Mouse (Mus musculus) 416B (cell line): ENCODE measurements at regions not wholly inside any gene's neighbourhood (a gene's known extent, or its start where the extent isn't known, plus 50 kb on each side); places are given as distances from the start of the nearest gene placed in this dataset.
"Not testable (repeated sequence)": the region's sequence is repeated elsewhere in the genome, so short reads cannot be mapped to it uniquely, and the experiment has no call there.

Experiments used
- DNase-seq: peaks from one replicate; pipeline ENCODE4 v3.0.0; 2011; ENCODE audit warnings: low read depth

- no peak for DNase-seq
Measured at GRCm38 (mm10) chr1:14109190-14109482, 1984.0 kb downstream of the 4930444P10Rik start.

- no peak for DNase-seq
Measured at GRCm38 (mm10) chr1:14108450-14109189, 1984.5 kb downstream of the 4930444P10Rik start.

DNA sequence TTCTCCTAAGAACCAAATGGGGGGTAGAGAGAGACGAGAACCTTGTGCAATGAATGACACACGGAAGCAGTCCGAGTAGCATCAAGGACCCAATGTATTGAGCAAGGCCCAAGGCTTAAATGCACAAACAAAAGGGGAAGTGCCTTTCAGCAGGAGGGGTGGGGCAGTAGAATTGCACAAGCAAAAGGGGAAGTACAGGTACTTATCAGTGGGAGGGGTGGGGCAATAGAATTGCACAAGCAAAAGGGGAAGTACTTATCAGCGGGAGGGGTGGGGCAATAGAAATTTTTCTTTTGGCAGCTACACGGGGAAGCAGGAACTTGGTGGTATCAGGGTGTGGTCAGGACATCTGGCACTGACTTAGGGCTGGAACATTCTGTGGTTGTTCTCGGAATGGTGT lies 1987.6 kb downstream of the 4930444P10Rik start:
- not testable (repeated sequence) for DNase-seq

DNA sequence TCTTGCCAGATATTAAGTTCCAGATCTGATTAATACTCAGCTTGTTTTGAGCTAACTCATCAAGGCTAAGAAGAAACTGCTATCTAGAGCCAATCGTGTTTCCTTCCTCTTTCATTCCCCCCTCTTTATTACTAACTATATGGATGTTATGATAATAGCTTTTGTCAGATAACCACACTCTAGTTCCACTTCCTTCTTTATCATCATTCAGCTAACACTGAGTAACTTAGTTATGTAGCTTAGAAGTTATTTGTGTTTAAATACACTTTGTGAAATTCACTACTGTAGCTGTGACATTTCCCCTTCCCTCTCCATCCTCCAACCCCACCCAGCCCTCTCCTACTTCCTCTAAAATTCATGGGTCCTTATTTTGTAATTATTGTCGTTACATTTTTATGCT lies 1988.6 kb downstream of the 4930444P10Rik start:
- DNase-seq: no peak

- no peak for DNase-seq
Measured at GRCm38 (mm10) chr1:14099031-14099430, 1994.1 kb downstream of the 4930444P10Rik start.

GRCm38 (mm10) chr1:14097567-14098228 lies 1995.4 kb downstream of the 4930444P10Rik start:
- no peak for DNase-seq

DNA sequence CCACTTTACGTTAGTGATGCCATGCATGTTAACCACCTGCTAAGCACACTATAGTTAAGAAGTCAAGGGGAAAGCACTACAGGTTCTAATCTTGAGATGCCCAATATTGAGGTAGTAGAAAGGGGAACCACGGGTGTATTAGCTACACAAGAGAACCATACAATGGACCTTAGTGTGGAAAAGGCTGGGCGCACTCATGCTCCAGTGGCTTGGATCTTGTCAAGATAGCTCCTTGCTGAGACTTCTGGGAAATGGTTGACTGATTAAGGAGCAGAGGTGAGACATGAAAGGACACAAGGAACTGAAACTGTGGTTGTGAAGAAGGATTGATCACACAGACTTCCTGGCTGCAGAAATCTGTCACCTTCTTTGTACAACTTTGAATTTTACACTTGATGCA lies 2028.3 kb downstream of the 4930444P10Rik start:
- no peak for DNase-seq

DNA sequence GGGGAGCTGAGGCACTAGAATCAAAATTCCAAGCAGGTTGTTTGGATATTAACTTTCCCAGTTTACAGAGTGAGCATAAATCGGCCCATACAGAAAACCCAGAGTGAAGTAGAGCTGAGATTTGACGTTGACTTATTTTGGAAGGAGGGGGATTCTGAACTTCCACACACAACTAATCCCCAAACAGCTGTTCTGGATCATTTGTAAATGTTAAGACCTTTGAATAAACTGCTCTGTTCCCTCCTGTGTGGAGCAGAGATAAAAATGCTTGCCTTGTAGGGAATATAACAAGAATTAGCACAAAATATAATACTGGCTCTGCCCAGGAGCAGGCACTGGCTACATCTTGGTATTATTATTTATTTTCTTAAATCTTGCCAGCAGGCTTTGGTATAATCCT lies 2057.0 kb downstream of the 4930444P10Rik start:
- DNase-seq: no peak

- DNase-seq: no peak
Measured at GRCm38 (mm10) chr1:14011484-14011883, 2081.6 kb downstream of the 4930444P10Rik start.

DNA sequence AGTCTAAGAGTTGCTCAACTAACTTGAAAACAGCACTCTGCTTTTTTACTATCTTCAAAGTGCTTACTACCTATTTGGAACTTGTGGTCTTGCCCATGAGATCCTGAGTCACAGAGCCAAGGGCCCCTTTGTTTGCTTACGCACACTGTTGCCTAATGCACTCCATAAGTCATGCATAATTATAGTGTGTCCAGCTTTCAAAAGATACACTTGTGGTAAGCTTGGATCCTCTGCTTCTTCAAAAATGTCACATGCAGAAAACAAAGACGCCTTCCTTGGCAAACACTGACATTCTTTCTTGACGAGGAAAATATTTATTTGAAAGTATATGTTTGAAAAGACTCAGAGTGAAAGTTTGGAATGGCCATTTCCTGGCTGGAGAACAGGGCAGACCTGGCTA lies 2082.3 kb downstream of the 4930444P10Rik start:
- DNase-seq: no peak

DNA sequence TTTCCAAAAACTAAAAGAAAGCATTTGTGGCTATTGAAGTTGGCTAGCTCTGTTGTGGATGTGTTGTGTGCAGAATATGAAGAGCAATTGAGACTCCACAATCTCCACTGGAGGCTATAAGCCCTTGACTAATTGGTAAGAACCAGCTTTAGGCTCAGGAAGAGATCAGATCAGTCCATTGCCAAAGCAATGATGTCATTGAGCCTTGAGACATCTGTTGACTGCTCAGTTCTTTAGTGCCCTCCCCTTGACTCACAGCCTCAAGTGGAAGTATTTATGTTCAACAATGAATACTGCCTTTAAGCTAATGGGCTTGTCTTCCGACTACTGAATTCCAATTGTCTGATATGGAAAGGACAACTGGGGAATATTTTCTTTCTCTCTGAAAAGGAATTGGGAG lies 2090.6 kb downstream of the 4930444P10Rik start:
- DNase-seq: no peak

- no peak for DNase-seq
Measured at GRCm38 (mm10) chr1:14001431-14001830, 2091.7 kb downstream of the 4930444P10Rik start.

DNA sequence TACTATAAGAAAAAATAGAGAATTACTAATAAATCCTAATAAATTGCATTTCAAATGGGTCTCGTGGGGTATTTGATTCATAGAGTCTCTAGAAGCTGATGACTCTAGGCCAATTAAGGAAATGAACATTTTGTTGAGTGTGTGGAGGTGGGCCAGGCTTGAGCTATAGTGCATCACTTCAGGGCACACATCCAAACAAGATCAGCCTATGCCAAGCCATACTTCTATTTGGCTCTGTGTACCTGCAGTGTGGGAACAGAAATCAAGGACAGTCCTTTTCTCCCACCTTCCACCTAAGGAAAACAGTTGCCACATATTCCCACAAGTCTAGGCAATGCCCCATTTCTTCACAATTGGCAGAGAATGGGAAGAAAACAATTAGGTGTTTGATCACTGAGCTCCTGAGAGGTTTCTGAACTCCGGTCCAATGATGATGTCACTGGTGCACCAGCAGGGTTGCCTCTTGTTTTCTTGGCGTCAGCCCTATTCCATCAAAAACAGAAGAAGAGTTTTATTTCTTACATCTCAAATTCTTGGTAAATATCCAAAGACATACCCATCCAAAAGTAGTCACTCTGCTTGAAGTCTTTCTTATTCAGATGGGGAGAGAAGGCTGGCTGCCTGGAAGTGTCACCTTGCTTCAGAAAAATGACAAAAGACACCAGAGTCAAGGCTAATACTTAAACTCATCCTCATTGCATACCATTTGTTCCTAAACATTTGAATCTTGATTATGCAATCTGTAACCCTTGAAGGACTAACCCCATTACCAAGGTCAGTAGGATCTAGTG lies 2092.3 kb downstream of the 4930444P10Rik start:
- no peak for DNase-seq

DNA sequence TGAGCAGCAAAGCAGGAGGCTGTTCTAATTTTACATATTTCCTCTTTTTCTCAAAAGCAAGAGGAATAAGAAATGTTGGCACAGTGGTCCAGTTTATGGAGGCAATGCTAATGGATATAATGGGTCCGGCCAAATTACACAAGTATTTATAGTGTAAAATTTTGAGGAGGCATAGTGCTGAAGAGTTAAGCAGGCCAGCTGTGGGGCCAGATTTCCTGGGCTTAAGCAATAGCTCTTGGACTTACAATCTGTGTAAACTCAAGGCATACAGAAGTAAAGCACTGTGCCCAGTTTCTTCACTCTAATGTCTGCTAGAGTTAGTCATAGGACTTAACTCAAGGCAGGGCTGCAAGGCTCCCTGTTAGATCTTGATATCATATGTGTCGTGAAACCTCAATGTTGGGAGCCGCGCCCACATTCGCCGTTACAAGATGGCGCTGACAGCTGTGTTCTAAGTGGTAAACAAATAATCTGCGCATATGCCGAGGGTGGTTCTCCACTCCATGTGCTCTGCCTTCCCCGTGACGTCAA lies 2094.9 kb downstream of the 4930444P10Rik start:
- no peak for DNase-seq

DNA sequence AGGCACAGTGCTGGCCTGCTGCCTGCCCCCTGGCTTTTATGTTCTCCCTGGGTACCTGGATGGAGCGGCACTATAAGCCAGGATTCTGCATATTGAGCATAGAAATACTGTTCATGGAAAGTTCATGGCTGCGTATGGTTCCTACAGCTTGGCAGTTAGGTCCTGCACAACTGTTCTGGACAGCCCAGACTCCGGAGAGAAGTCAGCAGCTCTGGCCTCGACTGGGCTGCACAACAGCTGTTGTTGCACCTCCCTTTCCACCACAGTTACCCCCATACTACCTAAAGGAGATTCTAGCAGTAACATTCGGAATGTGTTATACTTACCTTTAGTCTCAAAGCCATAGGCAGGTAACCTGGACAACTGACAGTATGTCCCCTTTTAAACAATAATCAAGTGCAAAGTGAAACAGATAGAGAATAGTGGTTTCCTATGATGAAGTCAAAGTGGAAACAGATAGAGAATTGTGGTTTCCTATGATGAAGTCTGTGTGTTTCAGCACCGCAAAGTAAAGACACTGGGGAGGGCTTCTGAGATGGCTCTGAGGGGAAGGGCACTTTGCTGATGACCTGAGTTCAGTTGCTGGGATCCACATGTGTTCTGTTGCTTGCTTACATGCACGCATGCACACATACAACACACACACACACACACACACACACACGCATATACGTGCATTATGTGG lies 2099.2 kb downstream of the 4930444P10Rik start:
- DNase-seq: peak; percentile 34

DNA sequence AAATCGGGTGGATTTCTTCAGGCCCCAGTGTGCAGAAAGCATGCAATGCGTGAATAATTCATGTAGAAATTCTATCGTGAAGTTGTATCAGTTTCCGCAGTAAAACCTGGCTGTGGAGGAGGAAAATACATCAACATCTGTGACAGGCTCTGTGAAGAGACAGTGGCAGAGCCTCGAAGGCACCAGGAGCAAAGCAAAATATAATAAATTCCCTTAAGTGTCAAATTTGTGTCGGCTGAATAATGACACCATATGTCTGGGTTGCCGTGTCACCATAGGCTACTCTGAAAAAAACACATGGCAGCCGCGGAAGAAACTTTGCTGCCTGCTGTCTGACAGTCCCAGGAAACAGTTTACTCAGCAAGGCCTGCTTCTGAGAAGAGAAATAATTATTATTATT lies 2100.1 kb downstream of the 4930444P10Rik start:
- no peak for DNase-seq

DNA sequence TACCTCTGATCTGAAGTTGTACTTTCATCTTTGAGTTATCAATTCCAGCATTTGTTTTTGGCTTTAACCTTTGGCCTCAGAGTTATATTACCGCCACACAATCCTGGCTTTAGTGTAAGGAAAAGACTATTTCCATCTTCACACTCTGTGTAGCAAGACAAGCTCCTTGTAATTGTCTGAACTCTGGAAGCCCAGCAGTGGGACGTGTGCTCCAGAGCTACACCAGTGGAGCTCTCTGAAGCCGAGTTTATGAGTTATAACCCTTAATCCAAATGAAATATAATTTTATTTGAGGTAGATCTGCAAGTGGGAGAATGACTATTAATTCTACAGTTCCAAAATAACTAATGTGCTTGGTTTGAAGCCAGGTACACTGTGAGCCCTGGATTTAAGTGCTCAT lies 2103.8 kb downstream of the 4930444P10Rik start:
- DNase-seq: no peak

GRCm38 (mm10) chr1:13984833-13985232 lies 2108.3 kb downstream of the 4930444P10Rik start:
- DNase-seq: no peak

DNA sequence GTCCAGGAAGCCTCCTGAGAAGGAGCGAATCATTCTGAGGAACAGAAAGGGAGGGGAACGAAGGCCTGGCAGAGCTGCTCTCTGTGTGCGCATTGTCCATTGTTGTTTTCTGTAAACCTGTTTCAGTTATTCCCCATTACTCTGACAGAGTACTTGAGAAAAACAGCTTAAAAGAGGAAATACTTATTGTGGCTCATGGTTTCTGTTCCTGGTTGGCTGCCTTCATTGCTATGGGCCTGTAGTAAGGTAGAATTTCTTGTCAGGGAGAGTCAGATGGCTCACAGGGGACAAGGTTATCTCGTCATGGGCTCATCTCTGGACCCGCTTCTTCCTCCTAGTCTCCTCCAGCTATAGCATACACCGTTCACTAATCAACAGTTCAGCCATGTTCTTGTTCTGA lies 2112.9 kb downstream of the 4930444P10Rik start:
- no peak for DNase-seq

- no peak for DNase-seq
Measured at GRCm38 (mm10) chr1:13978640-13979039, 2114.5 kb downstream of the 4930444P10Rik start.

GRCm38 (mm10) chr1:13977207-13977606 lies 2115.9 kb downstream of the 4930444P10Rik start:
- no peak for DNase-seq

- DNase-seq: no peak
Measured at GRCm38 (mm10) chr1:13949241-13949640, 2143.9 kb downstream of the 4930444P10Rik start.
